Mouse (Mus musculus) kidney, adult 2 months (tissue): ENCODE measurements at regions not wholly inside any gene's neighbourhood (a gene's known extent, or its start where the extent isn't known, plus 50 kb on each side); places are given as distances from the start of the nearest gene placed in this dataset.

Source experiments
- CTCF ChIP-seq: fragments of 200-500 bp; conservative IDR thresholded peaks from 2 replicates; pipeline ENCODE4 v1.5.1; 2011; ENCODE audit warnings: low read depth, mild to moderate bottlenecking, control low read depth, low read length, moderate library complexity, mixed read lengths; ENCODE audit not compliant: insufficient read depth, insufficient read length
- POLR2A ChIP-seq: fragments of 200-500 bp; IDR thresholded peaks from one replicate; pipeline ENCODE4 v1.6.1; 2011; ENCODE audit warnings: low read depth, low read length, control low read depth

- TF ChIP-seq CTCF, result no peak
- no peak for TF ChIP-seq POLR2A
Observed at GRCm38 (mm10) chr6:67110391-67110790, 73.1 kb upstream of the Gadd45a start.
